Comparison of ENCODE assay signal across 11 mouse cellular contexts in the genomic region with DNA sequence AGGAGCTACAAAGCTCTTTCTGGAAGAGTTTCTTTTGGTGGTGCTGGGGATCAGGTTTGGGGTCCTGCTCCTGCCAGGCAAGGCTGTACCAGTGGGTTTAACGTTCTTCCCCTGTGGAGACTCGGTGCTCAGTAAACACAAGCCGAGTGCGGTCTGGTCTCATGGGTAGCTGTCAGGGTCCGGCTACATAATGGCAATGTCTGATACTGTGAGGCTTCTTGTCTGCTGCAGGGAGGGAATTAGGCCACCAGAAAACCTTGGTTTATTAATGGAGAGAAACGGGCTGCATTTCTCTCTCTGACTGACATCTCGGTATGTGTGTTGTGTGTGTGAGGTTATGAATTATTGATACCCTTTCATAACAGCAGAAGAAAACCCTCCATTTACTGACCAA. TPM values are rescaled to one million over a fixed set of nuclear protein-coding genes. Genes with fewer than 3 reads are reported as not detected.
A peak's percentile ranks its signal among the peaks of the same experiment; 100 is the strongest.
DNase-seq lines count a peak whose midpoint lies in the region; ATAC-seq lines count a peak whose summit lies in the region.
"Had no signal": no experiment of that assay in that cellular context is flagged by ENCODE, and none has a peak within 500 bp of the region (broad histone marks: within the 10 kb centered on the region; RNA-seq: fewer than 3 reads in every experiment).

No protein-coding gene starts in this region.

- H3K4me1 ChIP-seq in kidney, embryonic 16.5 days (ENCODE audit: insufficient read depth, low read length): peaks cover 30% of the 10 kb centered on the region
- H3K4me1 ChIP-seq in embryonic facial prominence, embryonic 10.5 days: peaks cover 83% of the 10 kb centered on the region
- peaks cover 52% of the 10 kb centered on the region for H3K4me1 ChIP-seq in forebrain, embryonic 12.5 days
- peaks cover 62% of the 10 kb centered on the region for H3K4me1 ChIP-seq in midbrain, embryonic 10.5 days
- H3K4me1 ChIP-seq in liver, embryonic 12.5 days: no peaks in the 10 kb centered on the region
- H3K4me1 ChIP-seq: liver, embryonic 15.5 days had no signal

- H3K4me2 ChIP-seq in kidney, embryonic 16.5 days (replicated peaks; ENCODE audit: low read depth, low read length): no peak overlapping the region
- peak overlapping the region; percentile 15; the same call in 1 of the 2 replicates for H3K4me2 ChIP-seq in forebrain, embryonic 12.5 days
- H3K4me2 ChIP-seq in liver, embryonic 12.5 days: no peak overlapping the region
- H3K4me2 ChIP-seq: liver, embryonic 15.5 days had no signal

- ATAC-seq in kidney, embryonic 16.5 days (ENCODE audit: low FRiP score, low TSS enrichment): no peak
- ATAC-seq in forebrain, embryonic 12.5 days (ENCODE audit: low FRiP score): peak; percentile 21; the same call in 1 of the 2 replicates
- ATAC-seq in liver, embryonic 12.5 days: no peak
- ATAC-seq in megakaryocyte progenitor cell, adult 5-6 weeks (replicated peaks; ENCODE audit: poor library complexity): no peak

- WGBS in kidney, embryonic 16.5 days: 45% methylated on average over 7 of the region's 7 CpGs
- 3% methylated on average over 7 of the region's 7 CpGs for WGBS in embryonic facial prominence, embryonic 10.5 days
- under 1% methylated on average over 7 of the region's 7 CpGs for WGBS in forebrain, embryonic 12.5 days
- 3% methylated on average over 7 of the region's 7 CpGs for WGBS in midbrain, embryonic 10.5 days
- WGBS in liver, embryonic 12.5 days (ENCODE audit: insufficient replicate concordance): 23% methylated on average over 7 of the region's 7 CpGs

- H3K27ac ChIP-seq in kidney, embryonic 16.5 days (ENCODE audit: low read length): peak overlapping the region; percentile 61; the same call in 1 of the 2 replicates
- H3K27ac ChIP-seq in embryonic facial prominence, embryonic 10.5 days (replicated peaks): peak overlapping the region; percentile 76
- peak overlapping the region; percentile 47 for H3K27ac ChIP-seq in forebrain, embryonic 12.5 days
- H3K27ac ChIP-seq in midbrain, embryonic 10.5 days (replicated peaks): peak overlapping the region; percentile 72
- H3K27ac ChIP-seq in liver, embryonic 12.5 days: no peak overlapping the region
- H3K27ac ChIP-seq: liver, embryonic 15.5 days had no signal

- no peak for DNase-seq in kidney, adult 18-20 months
- peak; percentile 34 for DNase-seq in embryonic facial prominence, embryonic 10.5 days (ENCODE audit: low spot score)
- no peak for DNase-seq in midbrain, embryonic 10.5 days (ENCODE audit: low spot score)
- DNase-seq: adrenal gland, adult 8-10 months; kidney, adult 8-10 months had no signal

- no peak overlapping the region; the same call in 1 of the 2 replicates for H3K9ac ChIP-seq in kidney, embryonic 16.5 days (replicated peaks; ENCODE audit: low read length)
- no peak overlapping the region for H3K9ac ChIP-seq in forebrain, embryonic 12.5 days
- H3K9ac ChIP-seq in liver, embryonic 12.5 days: no peak overlapping the region
- H3K9ac ChIP-seq: liver, embryonic 15.5 days had no signal

- H3K36me3 ChIP-seq in kidney, embryonic 16.5 days (ENCODE audit: insufficient read depth, low read length): no peaks in the 10 kb centered on the region
- peaks cover 19% of the 10 kb centered on the region for H3K36me3 ChIP-seq in embryonic facial prominence, embryonic 10.5 days (replicated peaks)
- no peaks in the 10 kb centered on the region for H3K36me3 ChIP-seq in forebrain, embryonic 12.5 days (replicated peaks)
- H3K36me3 ChIP-seq in midbrain, embryonic 10.5 days: no peaks in the 10 kb centered on the region
- no peaks in the 10 kb centered on the region for H3K36me3 ChIP-seq in liver, embryonic 12.5 days
- H3K36me3 ChIP-seq: liver, embryonic 15.5 days had no signal

- no peaks in the 10 kb centered on the region for H3K27me3 ChIP-seq in kidney, embryonic 16.5 days (ENCODE audit: insufficient read depth, low read length)
- H3K27me3 ChIP-seq in embryonic facial prominence, embryonic 10.5 days (replicated peaks; ENCODE audit: low read depth, poor library complexity, severe bottlenecking): peaks cover 13% of the 10 kb centered on the region; the same call in 1 of the 2 replicates
- peaks cover 30% of the 10 kb centered on the region for H3K27me3 ChIP-seq in forebrain, embryonic 12.5 days
- H3K27me3 ChIP-seq in midbrain, embryonic 10.5 days (ENCODE audit: low read depth, poor library complexity, severe bottlenecking): peaks cover 50% of the 10 kb centered on the region
- peaks cover 55% of the 10 kb centered on the region for H3K27me3 ChIP-seq in liver, embryonic 12.5 days (replicated peaks)
- H3K27me3 ChIP-seq: CH12.LX had no signal

- H3K9me3 ChIP-seq in kidney, embryonic 16.5 days (ENCODE audit: low read length): no peaks in the 10 kb centered on the region
- H3K9me3 ChIP-seq in embryonic facial prominence, embryonic 10.5 days: no peaks in the 10 kb centered on the region
- H3K9me3 ChIP-seq in forebrain, embryonic 12.5 days: no peaks in the 10 kb centered on the region
- H3K9me3 ChIP-seq in midbrain, embryonic 10.5 days (replicated peaks): no peaks in the 10 kb centered on the region
- no peaks in the 10 kb centered on the region for H3K9me3 ChIP-seq in liver, embryonic 12.5 days (replicated peaks)
- H3K9me3 ChIP-seq: liver, embryonic 15.5 days had no signal

- H3K4me3 ChIP-seq in kidney, embryonic 16.5 days (ENCODE audit: low read length): no peak overlapping the region
- no peak overlapping the region for H3K4me3 ChIP-seq in embryonic facial prominence, embryonic 10.5 days
- no peak overlapping the region for H3K4me3 ChIP-seq in forebrain, embryonic 12.5 days (replicated peaks)
- no peak overlapping the region for H3K4me3 ChIP-seq in midbrain, embryonic 10.5 days
- no peak overlapping the region for H3K4me3 ChIP-seq in liver, embryonic 12.5 days
- H3K4me3 ChIP-seq: liver, embryonic 15.5 days had no signal

RNA-seq across cellular contexts. Expression of a gene that starts 33.9 kb away (rescaled TPM):
- polyA plus RNA-seq in kidney, embryonic 16.5 days (2015; fragmentation: Nextera tagmentation; extraction: Ambion mirVana): 25.9 and 26.0 TPM in 2 replicates
- polyA plus RNA-seq in embryonic facial prominence, embryonic 10.5 days (2016; fragmentation: Nextera tagmentation; extraction: Ambion mirVana): 27.3 and 28.9 TPM in 2 replicates
- polyA plus RNA-seq in forebrain, embryonic 12.5 days (2016; fragmentation: Nextera tagmentation; extraction: Ambion mirVana): 34.6 and 36.2 TPM in 2 replicates
- polyA plus RNA-seq in midbrain, embryonic 10.5 days (2016; fragmentation: Nextera tagmentation; extraction: Ambion mirVana): 17.5 and 23.4 TPM in 2 replicates
- polyA plus RNA-seq in liver, embryonic 12.5 days (2016; fragmentation: Nextera tagmentation; extraction: Ambion mirVana): 7.5 and 7.9 TPM in 2 replicates
- 0.05 and 0.37 TPM in 2 replicates for total RNA-seq in megakaryocyte progenitor cell, adult 5-6 weeks (2015)
- 0.03 and 1.2 TPM in 2 replicates for total RNA-seq in megakaryocyte progenitor cell, adult 5-6 weeks (2017)
